Mouse (Mus musculus): ENCODE data around the gene Prc1. TPM values are rescaled to one million over a fixed set of nuclear protein-coding genes. Genes with fewer than 3 reads are reported as not detected.

Gene Prc1
- polyA plus RNA-seq, 1 experiment: 124 TPM

DNA sequence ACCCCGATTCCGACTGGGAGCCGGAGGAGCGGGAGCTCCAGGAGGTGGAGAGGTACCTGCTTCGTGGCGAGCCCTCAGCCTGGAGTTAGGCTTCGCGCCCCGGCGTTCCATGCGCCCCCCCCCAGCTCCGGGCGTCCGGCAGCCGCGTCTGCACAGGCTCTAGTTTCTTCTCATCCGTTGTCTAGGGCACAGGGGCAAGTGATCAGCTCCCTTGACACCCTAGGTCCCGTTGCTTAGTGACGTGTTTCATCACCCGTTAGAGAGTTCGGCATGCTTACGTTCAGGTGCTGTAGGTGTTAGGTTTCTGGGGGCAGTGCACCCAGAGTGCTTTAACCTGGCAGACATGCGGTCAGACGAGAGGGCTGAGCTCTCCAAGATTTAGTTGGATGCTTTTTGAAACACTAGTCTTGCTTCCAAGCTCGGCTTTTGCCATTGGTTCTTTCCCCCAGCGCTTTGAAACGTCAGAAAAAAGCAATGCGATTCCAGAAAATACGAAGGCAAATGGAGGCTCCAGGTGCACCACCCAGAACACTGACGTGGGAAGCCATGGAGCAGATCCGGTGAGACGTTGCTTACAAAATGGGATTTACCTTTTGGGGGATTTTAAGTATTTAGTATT is 32.8 kb upstream of the Prc1 start:
- TF ChIP-seq CTCF (IDR thresholded peaks at IDR 0.05; ENCODE audit: borderline replicate concordance, insufficient read depth, low read length): no peak
- peak; percentile 34; the same call in 1 of the 2 replicates for TF ChIP-seq POLR2A (IDR thresholded peaks at IDR 0.05; ENCODE audit: low read depth, low read length)
- Histone ChIP-seq H3K27ac (ENCODE audit: insufficient read depth, low read length) (0 out of 2 replicates have a peak overlapping the region, but pooled peaks have one; percentile 9), H3K4me3 (ENCODE audit: insufficient read depth, low read length) (peak overlapping the region; percentile 83), H3K4me1 (ENCODE audit: control insufficient read depth, insufficient read depth, low read length) (no peaks in the 10 kb centered on the region; the same call in 1 of the 2 replicates)

DNA sequence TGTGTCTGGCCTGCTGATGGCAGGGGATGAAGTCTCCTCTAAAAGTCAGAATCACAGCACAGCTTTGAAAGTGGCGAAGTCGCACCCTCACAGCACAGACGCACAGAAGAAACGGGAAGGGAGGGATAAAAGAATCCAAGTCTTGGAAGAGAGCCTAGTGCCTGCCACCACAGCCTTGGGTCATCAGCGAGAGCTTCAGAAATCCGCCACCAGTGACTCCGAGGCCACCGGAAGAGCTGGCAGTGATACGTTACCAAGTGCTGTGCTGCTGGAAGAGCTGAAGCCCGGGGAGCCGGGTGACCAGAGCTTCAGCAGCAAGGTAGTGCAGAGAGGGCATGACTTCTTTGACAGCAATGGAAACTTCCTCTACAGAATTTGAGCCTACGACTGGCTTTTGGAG is 29.6 kb upstream of the Prc1 start:
- Histone ChIP-seq H3K4me1 (ENCODE audit: control insufficient read depth, insufficient read depth, low read length) (no peaks in the 10 kb centered on the region; the same call in 1 of the 2 replicates), H3K4me3 (ENCODE audit: insufficient read depth, low read length) (no peak overlapping the region), H3K27ac (ENCODE audit: insufficient read depth, low read length) (no peak overlapping the region)
- TF ChIP-seq CTCF (IDR thresholded peaks at IDR 0.05; ENCODE audit: borderline replicate concordance, insufficient read depth, low read length) (no peak), POLR2A (IDR thresholded peaks at IDR 0.05; ENCODE audit: low read depth, low read length) (no peak)

DNA sequence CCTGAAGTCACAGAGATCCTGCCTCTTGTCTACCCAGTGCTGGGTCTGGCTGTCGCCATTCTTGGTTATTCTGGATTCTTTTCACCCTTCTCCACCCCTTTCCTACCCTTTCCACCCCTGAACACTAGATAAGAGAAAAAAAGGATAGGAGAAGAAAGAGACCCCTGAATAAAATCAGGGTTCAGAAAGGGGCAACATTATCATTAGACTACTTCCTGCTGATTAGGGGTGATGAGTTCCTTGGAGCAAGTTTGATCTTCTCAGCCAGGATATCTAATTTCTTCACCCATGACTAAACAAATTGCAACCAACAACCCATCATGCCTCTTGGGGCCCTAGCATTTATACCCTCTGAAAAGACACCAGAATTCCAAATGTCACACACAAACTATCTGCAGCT is 26.5 kb upstream of the Prc1 start:
- Histone ChIP-seq H3K4me1 (ENCODE audit: control insufficient read depth, insufficient read depth, low read length) (no peaks in the 10 kb centered on the region), H3K27ac (ENCODE audit: insufficient read depth, low read length) (no peak overlapping the region)
- TF ChIP-seq CTCF (IDR thresholded peaks at IDR 0.05; ENCODE audit: borderline replicate concordance, insufficient read depth, low read length) (no peak), POLR2A (IDR thresholded peaks at IDR 0.05; ENCODE audit: low read depth, low read length) (no peak)

DNA sequence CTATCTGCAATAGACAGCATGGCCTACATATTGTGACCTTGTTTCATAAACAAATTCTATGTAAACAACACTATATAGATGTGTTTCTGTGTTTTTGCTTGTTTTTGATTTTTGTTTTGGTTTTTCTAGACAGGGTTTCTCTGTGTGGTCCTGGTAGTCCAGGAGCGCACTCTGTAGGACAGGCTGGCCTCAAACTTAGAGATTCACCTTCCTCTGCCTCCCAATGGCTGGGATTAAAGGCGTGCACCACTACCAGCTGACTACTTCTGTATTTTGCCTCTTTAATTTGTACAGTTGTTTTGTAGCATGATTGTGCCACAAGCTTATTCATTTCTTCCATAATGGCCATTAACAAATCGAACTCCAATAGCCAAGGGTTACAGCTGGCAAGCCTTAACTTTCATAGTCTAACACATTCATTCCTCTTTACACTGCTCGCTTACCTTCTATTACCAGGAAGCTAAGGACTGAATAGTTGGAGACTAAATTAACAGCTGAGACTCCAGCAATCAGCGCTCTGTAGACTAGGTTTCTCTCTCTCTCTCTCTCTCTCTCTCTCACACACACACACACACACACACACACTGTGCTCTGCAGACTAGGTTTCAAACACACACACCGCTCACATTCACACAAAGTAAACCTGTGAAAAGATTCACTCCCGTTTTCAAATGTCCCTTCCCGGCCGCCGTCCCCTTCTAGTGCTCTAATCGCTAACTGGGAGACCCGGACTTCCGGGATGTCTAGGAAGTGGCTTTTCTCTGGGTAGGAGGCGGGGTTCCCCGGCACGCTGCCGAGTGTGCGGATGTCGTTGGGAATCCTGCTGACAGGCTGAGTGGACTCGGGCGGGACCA is 25.1 kb upstream of the Prc1 start, which contains the start of gene Vps33b:
Vps33b (plus strand) TSS at position 753 of the 854 bp plus-strand sequence.
- peak within 1 kb of the TSS; percentile 64 for H3K27ac ChIP-seq (ENCODE audit: insufficient read depth, low read length)
- TF ChIP-seq POLR2A (IDR thresholded peaks at IDR 0.05; ENCODE audit: low read depth, low read length): peak; percentile 72
- TF ChIP-seq CTCF (IDR thresholded peaks at IDR 0.05; ENCODE audit: borderline replicate concordance, insufficient read depth, low read length): no peak
- no peaks in the 10 kb centered on the region for H3K4me1 ChIP-seq (ENCODE audit: control insufficient read depth, insufficient read depth, low read length)
- H3K4me3 ChIP-seq (ENCODE audit: insufficient read depth, low read length): peak within 1 kb of the TSS; percentile 94

More for the DNA sequence above, 26.5 kb upstream of the Prc1 start:
- H3K4me3 ChIP-seq (ENCODE audit: insufficient read depth, low read length): no peak overlapping the region

DNA sequence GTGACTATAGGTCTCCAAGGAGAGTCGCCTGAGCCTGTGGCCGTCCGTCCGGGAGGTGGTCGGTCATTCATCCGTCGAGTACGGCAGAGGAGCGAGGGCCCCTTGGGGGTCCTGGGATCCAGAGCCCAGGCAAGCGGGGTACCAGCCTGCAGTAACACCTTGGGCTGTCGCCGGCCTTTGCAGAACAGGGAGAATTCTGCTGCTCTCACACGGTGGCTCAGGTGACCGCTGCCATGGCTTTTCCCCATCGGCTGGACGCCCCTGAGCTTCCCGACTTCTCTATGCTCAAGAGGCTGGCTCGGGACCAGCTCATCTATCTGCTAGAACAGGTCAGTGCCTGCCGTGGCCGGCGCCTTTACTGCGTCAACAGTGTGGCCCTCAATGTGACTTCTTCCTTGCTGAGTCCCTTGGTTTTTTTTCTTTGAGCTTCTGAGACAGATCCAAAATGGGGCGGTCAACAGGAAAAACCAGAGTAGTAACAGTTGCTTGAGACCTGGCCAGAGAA is 24.4 kb upstream of the Prc1 start:
- Histone ChIP-seq H3K4me3 (ENCODE audit: insufficient read depth, low read length) (peak overlapping the region; percentile 94), H3K4me1 (ENCODE audit: control insufficient read depth, insufficient read depth, low read length) (no peaks in the 10 kb centered on the region), H3K27ac (ENCODE audit: insufficient read depth, low read length) (no peak overlapping the region)
- no peak for TF ChIP-seq CTCF (IDR thresholded peaks at IDR 0.05; ENCODE audit: borderline replicate concordance, insufficient read depth, low read length)
- no peak for TF ChIP-seq POLR2A (IDR thresholded peaks at IDR 0.05; ENCODE audit: low read depth, low read length)

DNA sequence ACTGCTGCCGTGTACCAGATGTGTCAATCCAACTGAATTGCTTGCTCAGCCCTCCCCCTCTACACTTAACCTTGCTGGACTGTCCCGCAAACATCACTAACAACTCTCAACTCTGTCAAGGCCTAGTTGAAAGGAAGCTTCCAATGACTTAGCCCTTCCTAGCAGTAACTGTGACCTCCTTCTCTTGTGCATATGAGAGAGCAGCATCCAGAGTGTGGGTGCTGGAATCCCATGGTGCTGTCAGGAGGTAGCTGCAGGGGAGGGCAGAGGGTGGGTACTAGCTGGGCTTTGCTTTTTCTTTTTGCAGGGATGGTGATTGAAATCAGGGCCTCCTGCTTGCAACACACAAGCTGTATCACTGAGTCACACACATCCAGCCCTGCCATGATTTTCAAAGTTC is 20.8 kb upstream of the Prc1 start:
- Histone ChIP-seq H3K27ac (ENCODE audit: insufficient read depth, low read length) (no peak overlapping the region), H3K4me1 (ENCODE audit: control insufficient read depth, insufficient read depth, low read length) (no peaks in the 10 kb centered on the region), H3K4me3 (ENCODE audit: insufficient read depth, low read length) (no peak overlapping the region)
- TF ChIP-seq CTCF (IDR thresholded peaks at IDR 0.05; ENCODE audit: borderline replicate concordance, insufficient read depth, low read length) (no peak), POLR2A (IDR thresholded peaks at IDR 0.05; ENCODE audit: low read depth, low read length) (no peak)

DNA sequence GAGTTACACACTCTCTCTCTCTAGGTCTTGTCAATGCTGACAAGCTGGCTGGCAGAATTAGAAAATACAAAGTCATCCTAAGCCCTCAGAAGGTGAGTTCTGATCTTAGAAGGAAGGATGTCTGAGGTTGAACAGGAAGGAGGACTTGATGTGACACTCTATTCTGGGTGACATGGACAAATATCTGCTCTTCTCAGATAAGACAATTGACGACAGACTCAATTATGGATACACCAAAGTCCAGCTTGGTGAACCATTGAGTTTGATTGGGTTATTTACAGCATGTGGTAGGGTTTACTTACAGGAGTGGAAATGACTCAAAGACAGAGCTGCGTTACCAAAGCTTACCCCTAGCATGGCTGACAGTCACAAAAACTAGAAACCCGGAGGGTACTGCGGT is 17.9 kb upstream of the Prc1 start:
- no peak overlapping the region for H3K27ac ChIP-seq (ENCODE audit: insufficient read depth, low read length)
- H3K4me3 ChIP-seq (ENCODE audit: insufficient read depth, low read length): no peak overlapping the region
- TF ChIP-seq CTCF (IDR thresholded peaks at IDR 0.05; ENCODE audit: borderline replicate concordance, insufficient read depth, low read length) (no peak), POLR2A (IDR thresholded peaks at IDR 0.05; ENCODE audit: low read depth, low read length) (no peak)
- no peaks in the 10 kb centered on the region for H3K4me1 ChIP-seq (ENCODE audit: control insufficient read depth, insufficient read depth, low read length)

DNA sequence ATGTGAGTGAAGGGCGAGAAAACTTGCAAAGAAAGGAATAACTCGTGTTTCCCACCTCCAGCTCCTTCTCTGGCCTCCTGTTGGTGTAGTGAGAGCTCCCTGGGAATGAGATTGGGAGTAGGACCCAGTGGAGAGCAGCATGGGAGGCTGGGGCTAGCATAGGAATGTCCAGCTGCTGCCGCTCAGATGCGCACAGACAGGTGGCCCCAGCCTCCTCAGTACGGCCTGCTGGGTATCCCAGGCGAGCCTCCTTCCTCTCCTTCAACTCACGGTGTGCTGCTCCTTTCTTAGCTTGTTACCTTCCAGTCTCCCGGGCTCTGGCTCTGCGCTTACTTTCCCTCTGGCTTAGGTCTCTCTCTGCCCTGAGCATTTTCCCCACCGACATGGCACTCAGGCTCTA is 14.2 kb upstream of the Prc1 start:
- H3K27ac ChIP-seq (ENCODE audit: insufficient read depth, low read length): no peak overlapping the region
- no peak overlapping the region for H3K4me3 ChIP-seq (ENCODE audit: insufficient read depth, low read length)
- H3K4me1 ChIP-seq (ENCODE audit: control insufficient read depth, insufficient read depth, low read length): no peaks in the 10 kb centered on the region
- TF ChIP-seq POLR2A (IDR thresholded peaks at IDR 0.05; ENCODE audit: low read depth, low read length) (no peak), CTCF (IDR thresholded peaks at IDR 0.05; ENCODE audit: borderline replicate concordance, insufficient read depth, low read length) (no peak)

DNA sequence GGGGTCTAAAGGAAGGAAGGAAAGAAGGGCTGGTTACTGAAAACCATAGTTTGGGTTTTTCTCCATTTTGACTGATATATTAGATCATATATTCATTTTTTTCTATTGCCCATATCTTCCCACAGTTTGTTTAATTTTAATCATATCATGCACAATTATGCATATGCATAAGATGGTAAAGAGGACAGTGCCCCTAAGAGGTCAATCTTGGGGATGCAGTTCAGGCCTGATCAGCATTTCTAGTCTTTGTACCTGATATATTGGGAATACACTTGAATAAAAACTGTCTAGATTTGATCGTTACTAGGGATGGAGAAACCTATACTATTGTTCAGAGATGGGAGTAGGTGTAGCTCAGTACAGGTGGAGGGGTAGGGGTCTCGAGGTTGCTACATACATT is 13.3 kb upstream of the Prc1 start:
- Histone ChIP-seq H3K27ac (ENCODE audit: insufficient read depth, low read length) (no peak overlapping the region), H3K4me1 (ENCODE audit: control insufficient read depth, insufficient read depth, low read length) (no peaks in the 10 kb centered on the region), H3K4me3 (ENCODE audit: insufficient read depth, low read length) (no peak overlapping the region)
- TF ChIP-seq POLR2A (IDR thresholded peaks at IDR 0.05; ENCODE audit: low read depth, low read length) (no peak), CTCF (IDR thresholded peaks at IDR 0.05; ENCODE audit: borderline replicate concordance, insufficient read depth, low read length) (no peak)

DNA sequence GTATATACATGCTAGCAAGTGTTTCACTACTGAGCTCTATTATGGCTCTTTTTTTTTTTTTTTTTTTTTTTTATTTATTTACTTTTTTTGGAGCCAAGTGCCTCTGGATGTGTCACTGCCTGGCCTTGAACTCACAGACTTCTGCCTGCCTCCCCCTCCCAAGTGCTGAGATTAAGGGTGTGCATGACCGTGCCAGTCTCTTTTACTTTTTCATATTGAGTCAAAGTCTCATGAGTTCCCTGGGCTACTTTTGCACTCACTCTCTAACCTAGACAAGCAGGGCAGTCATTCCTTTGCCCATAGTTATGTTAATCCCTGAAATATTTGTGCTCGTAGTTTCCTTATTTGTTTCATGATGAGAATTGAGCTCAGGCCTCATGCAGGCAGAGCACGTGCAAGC is 12.6 kb upstream of the Prc1 start:
- Histone ChIP-seq H3K27ac (ENCODE audit: insufficient read depth, low read length) (no peak overlapping the region), H3K4me1 (ENCODE audit: control insufficient read depth, insufficient read depth, low read length) (no peaks in the 10 kb centered on the region), H3K4me3 (ENCODE audit: insufficient read depth, low read length) (no peak overlapping the region)
- TF ChIP-seq CTCF (IDR thresholded peaks at IDR 0.05; ENCODE audit: borderline replicate concordance, insufficient read depth, low read length) (no peak), POLR2A (IDR thresholded peaks at IDR 0.05; ENCODE audit: low read depth, low read length) (no peak)
